In genomic region chr4:53100492-53100891, GRCm38 (mm10) we compare ENCODE assay signal across 12 mouse cellular contexts.
"Had no signal": no experiment of that assay in that cellular context is flagged by ENCODE, and none has a peak within 500 bp of the region (broad histone marks: within the 10 kb centered on the region; RNA-seq: fewer than 3 reads in every experiment).

No protein-coding gene starts in this region.

- H3K4me3 ChIP-seq: left cerebral cortex, adult 2 months; liver, embryonic 13.5 days had no signal

- H3K4me2 ChIP-seq: liver, embryonic 13.5 days; midbrain, embryonic 11.5 days had no signal

- H3K9me3 ChIP-seq: liver, embryonic 13.5 days had no signal

- H3K4me1 ChIP-seq: liver, embryonic 13.5 days had no signal

- H3K27me3 ChIP-seq: liver, embryonic 13.5 days had no signal

- DNase-seq: kidney, postnatal 10 days; kidney, postnatal 4 days; layer of hippocampus, postnatal 36 days; liver, embryonic 13.5 days; lung, adult 2 months; lung, postnatal 14 days; lung, postnatal 4 days; midbrain, embryonic 14.5 days; thymus, adult 18-20 months; thymus, postnatal 36 days had no signal

- H3K27ac ChIP-seq: left cerebral cortex, adult 2 months; liver, embryonic 13.5 days had no signal

- H3K9ac ChIP-seq: liver, embryonic 13.5 days had no signal
